Mouse (Mus musculus) megakaryocyte, embryonic 14.5 days (primary cell): Measurements from ENCODE around the gene Akap13.

Source experiments
- FLI1 ChIP-seq: IDR thresholded peaks from 2 replicates; pipeline ENCODE4 v1.6.1; 2012; ENCODE audit warnings: low read length, inconsistent platforms, mixed read lengths
- GATA1 ChIP-seq: IDR thresholded peaks from 3 replicates; pipeline ENCODE4 v1.6.1; 2012; ENCODE audit warnings: mixed read lengths, low read length, inconsistent platforms, borderline replicate concordance

DNA sequence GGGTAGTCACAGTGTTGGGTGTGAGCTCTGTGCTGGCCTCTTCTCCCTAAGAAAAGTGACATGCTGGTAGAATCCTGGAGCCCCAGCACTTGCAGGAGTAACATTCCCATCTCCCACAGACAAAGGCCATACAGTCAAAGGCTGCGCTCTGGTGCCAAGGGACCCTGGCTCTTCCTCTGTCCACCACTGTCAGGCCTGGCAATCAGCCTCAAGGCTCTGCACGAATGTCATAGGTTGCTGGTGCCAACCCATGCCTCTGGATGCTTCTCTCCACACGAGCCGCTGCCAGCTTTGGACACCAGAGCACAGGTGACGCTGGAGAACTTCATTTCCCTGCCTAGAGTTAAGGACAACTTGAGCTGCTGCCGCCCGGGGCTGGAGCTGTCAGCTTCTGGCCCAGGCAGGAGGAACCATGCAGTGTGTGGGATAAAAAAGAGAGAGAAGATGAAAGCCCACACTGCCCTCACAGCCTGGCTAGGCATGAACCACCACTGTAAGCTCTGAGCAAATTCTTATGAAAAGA is 304.7 kb downstream of the Akap13 start:
- TF ChIP-seq GATA1 = no peak
- TF ChIP-seq FLI1 = no peak
